Mouse (Mus musculus): ENCODE data around the gene Fam209. TPM values are rescaled to one million over a fixed set of nuclear protein-coding genes. Genes with fewer than 3 reads are reported as not detected.

Fam209 gene
- total RNA-seq (2021): not detected

- DNase-seq: no peak
Measured at GRCm38 (mm10) chr2:172472318-172472717, at the start of gene Fam209. Gene Fam209 (plus strand): TSS chr2:172472520.

DNA sequence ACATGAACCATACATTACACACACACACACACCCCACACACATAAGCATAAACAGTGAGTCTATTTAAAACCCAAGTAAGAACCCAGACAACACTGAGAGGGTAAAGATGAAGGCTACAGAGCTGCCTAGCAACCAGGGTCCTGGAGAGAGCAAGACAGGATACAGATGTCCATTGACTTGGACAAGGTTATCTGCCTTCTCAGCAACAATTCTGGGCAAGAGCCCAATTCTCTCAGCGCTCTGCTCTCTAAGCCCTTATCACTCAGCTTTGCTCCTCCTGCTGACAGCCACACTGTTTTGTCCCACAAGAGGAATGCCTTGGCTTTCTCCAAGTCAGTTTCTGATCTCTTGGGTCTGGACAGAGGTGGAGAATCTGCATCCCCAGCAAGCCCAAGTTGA is 41.7 kb upstream of the Fam209 start:
- no peak for DNase-seq

GRCm38 (mm10) chr2:172433746-172434145 is 38.6 kb upstream of the Fam209 start:
- DNase-seq: no peak

- DNase-seq: no peak
Measured at GRCm38 (mm10) chr2:172437371-172437952, 34.9 kb upstream of the Fam209 start.

DNA sequence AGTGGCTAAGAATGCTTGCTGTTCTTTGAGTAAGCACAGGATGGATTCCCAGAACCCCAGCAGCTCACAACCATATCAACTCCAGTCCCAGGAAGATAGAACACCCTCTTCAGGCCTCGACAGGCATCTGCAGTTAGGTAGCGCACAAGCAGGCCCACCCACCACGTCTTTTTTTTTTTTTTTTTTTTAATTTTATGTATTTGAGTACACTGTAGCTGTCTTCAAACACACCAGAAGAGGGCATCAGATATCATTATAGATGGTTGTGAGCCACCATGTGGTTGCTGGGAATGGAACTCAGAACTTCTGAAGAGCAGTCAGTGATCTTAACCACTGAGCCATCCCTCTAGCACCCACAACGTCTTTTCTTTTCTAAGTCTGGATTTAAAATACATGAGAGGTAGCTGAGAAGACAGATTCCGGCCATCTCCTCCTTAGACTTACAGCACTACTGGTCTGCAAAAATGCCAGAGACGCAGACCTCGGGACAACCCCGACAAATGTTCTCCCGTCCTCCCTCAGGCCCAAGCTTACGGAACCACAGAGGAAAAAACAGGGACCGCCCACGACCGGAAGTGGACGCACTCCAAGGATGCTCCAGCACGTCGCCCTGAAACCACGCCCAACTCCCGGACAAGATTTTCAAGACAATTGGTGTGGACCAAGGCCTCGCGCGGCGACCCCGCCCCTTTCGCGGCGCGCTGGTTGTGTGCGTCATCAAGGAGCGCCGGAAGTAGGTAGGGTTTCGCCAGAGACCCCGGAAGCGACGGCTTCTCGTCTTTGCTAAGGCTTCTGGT is 32.3 kb upstream of the Fam209 start, which contains the start of gene Rtf2:
TSS of gene Rtf2 (plus strand) at position 714 of the 797 bp plus-strand sequence.
- DNase-seq: peak; percentile 99

DNA sequence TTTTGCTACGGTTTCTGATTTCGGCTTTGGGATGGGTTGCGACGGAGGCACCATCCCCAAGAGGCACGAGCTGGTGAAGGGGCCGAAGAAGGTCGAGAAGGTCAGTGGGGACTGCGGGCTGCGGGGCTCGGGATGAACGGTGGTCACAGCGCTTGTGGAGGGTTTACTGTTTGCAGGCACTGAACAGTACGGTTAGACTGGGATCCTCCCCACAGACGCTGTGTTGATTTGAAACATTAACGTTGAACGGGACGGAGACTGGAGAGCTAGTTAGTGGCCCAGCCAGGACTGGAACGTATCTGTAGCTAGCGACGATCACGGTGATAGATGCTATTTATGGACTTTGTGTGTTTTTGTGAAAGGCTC is 31.7 kb upstream of the Fam209 start:
- no peak for DNase-seq

GRCm38 (mm10) chr2:172441176-172441575 is 31.1 kb upstream of the Fam209 start:
- DNase-seq: no peak

GRCm38 (mm10) chr2:172445617-172446016 is 26.7 kb upstream of the Fam209 start:
- DNase-seq: no peak

DNA sequence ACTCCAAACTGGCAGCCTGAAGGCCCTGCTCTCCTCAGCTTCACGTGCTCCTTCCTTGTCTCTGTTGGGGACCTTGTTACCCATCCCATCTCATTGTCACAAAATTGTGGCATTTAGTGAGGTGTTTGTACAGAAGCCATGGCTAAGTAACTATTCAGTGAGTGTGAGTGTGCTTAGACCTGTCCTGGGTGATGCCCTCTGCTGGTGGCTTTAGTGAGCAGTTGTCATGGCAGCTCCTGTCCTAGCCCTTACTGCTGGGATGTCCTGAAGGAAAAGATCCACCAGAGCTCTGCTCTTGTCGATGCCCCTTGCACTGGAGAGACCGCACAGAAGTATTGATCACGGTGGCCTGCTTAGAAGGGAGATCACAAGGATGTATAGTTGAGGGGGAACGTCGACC is 25.0 kb upstream of the Fam209 start:
- no peak for DNase-seq

GRCm38 (mm10) chr2:172448329-172448728 is 24.0 kb upstream of the Fam209 start:
- no peak for DNase-seq

DNA sequence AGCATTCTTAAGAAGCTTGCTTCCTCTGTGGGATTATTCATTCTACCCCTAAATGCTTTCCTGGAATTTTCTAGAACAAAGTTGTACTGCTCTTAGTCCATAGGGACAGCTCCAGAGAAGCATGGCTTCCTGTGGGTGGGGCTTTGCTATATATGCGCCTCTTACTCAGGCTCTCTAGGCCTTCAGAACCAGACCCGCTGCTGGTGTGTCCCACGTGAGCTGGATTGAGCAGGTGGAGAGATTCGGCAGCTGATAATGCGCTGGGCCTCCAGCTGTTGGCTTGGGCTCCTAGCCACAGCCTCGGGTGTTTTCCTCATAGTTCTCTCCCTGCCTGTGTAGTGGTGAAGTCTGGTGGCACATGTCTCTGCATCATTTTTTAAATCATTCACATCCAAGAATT is 21.7 kb upstream of the Fam209 start:
- no peak for DNase-seq

- DNase-seq: no peak
Measured at GRCm38 (mm10) chr2:172452031-172452430, 20.3 kb upstream of the Fam209 start.

GRCm38 (mm10) chr2:172452458-172452857 is 19.9 kb upstream of the Fam209 start:
- no peak for DNase-seq

GRCm38 (mm10) chr2:172458496-172458895 is 13.8 kb upstream of the Fam209 start, which contains the start of gene Gcnt7:
Gene Gcnt7 (minus strand): TSS chr2:172458596.
- DNase-seq: no peak

- no peak for DNase-seq
Measured at GRCm38 (mm10) chr2:172460647-172461046, 11.7 kb upstream of the Fam209 start.

DNA sequence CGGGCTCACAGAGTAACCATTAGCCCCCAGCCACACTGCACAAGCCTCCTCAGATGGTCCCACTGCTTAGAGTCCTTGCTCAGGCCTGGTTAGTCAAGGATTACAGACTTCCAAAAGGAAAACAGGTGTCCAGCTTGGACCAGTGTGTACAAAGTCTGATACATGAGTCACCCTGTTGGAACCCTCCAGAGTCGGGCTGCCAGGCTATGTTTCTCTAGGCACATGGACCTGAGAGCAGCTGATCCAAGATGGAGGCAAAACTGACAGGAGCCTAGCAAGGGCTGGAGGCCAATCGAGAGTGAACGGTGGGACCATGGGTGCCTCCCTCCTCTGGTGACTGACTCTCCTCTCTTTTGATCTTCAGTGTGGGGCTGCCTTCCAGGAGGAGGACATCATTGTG is 9.5 kb upstream of the Fam209 start:
- no peak for DNase-seq

DNA sequence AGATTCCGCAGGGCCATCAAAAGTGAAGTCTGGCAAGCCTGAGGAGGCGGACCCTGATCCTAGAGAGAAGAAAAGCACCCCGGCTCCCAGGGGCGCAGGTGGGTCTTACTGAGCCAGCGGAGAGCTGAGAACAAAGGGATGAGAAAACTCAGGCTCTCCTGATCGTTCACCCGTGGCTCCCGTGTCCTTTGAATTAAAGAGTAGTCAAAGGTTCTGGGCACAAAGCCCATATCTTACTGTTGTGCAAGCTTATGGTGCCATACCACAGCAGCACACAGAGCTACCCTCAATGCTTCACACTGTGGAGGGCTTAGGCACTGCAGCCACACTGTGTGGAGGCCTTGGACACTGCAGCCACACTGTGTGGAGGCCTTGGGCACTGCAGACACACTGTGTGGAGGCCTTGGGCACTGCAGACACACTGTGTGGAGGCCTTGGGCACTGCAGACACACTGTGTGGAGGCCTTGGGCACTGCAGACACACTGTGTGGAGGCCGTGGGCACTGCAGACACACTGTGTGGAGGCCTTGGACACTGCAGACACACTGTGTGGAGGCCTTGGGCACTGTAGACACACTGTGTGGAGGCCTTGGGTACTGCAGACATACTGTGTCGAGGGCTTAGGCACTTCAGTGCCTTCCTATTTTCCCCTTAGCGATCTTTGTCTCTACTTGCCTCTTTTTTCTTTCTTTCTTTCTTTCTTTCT is 5.7 kb upstream of the Fam209 start:
- no peak for DNase-seq

GRCm38 (mm10) chr2:172467206-172467605 is 5.1 kb upstream of the Fam209 start:
- DNase-seq: no peak

- no peak for DNase-seq
Measured at GRCm38 (mm10) chr2:172468346-172468819, 3.9 kb upstream of the Fam209 start.

DNA sequence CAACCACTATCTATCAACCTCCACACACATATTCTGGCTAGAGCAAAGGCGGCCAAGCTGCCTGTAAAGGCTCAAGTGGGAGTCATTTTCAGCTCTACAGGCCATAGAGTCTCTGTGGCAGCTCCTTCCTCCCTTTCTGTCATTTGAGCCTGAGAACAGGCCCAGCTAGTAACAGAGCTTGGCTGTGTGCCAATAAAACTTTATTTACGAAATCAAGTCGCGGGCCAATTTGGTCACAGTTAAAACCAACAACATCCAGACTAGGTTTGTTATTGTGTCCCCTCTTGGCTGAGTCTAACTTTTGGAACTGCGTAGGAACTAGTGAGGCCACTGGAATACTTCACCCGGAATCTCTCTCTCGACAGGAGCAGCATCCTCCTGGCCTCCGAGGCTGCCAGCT is 1.3 kb downstream of the Fam209 start:
- no peak for DNase-seq

GRCm38 (mm10) chr2:172474970-172475369 is 2.6 kb downstream of the Fam209 start:
- DNase-seq: no peak

DNA sequence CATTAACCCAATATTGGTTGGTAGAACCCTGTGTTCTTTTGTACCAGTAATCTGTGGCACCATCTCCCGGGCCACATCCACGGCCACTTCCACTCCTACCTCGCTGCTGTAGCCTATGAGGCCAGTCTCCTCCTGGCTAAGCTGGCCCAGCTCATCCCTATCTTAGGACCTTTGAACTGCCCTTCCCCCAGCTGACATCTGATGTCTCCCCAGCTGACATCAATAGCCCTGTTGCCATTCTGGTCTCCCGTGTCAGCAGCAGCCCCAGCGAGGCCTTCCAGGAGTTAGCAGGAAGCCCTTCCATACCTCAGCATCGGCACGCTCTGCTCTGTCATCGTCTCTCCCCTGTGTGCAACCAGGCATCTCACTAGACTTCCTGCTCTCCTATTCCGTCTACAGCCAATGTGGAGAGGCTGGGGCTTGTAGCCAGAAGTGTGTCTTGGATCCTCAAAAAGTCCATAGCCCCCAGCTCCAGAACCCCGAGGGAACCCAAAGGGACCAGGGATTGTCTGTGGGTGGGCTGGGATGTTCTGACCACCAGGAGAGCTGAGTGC is 4.5 kb downstream of the Fam209 start:
- no peak for DNase-seq

GRCm38 (mm10) chr2:172477350-172477749 is 5.0 kb downstream of the Fam209 start:
- DNase-seq: no peak

All from layer of hippocampus, postnatal 36 days (tissue).